Mouse (Mus musculus) fat pad, adult 2 months (tissue): ENCODE results near the gene Pip4p1.
A peak's percentile ranks its signal among the peaks of the same experiment; 100 is the strongest.

Source experiments
- DNase-seq: peaks from one replicate; pipeline ENCODE4 v3.0.0-alpha.2; 2011; ENCODE audit warnings: low read depth, low spot score; ENCODE audit errors: extremely low read depth

The Pip4p1 gene

GRCm38 (mm10) chr14:50895985-50896746 is 34.5 kb downstream of the Pip4p1 start:
- DNase-seq, result peak; percentile 45

- DNase-seq, result no peak
Measured at GRCm38 (mm10) chr14:50895407-50895806, 35.2 kb downstream of the Pip4p1 start.

GRCm38 (mm10) chr14:50892541-50893459 is 37.9 kb downstream of the Pip4p1 start:
- no peak for DNase-seq

- DNase-seq, result no peak
Measured at GRCm38 (mm10) chr14:50892091-50892490, 38.6 kb downstream of the Pip4p1 start.

- no peak for DNase-seq
Measured at GRCm38 (mm10) chr14:50891621-50892020, 39.0 kb downstream of the Pip4p1 start.

DNA sequence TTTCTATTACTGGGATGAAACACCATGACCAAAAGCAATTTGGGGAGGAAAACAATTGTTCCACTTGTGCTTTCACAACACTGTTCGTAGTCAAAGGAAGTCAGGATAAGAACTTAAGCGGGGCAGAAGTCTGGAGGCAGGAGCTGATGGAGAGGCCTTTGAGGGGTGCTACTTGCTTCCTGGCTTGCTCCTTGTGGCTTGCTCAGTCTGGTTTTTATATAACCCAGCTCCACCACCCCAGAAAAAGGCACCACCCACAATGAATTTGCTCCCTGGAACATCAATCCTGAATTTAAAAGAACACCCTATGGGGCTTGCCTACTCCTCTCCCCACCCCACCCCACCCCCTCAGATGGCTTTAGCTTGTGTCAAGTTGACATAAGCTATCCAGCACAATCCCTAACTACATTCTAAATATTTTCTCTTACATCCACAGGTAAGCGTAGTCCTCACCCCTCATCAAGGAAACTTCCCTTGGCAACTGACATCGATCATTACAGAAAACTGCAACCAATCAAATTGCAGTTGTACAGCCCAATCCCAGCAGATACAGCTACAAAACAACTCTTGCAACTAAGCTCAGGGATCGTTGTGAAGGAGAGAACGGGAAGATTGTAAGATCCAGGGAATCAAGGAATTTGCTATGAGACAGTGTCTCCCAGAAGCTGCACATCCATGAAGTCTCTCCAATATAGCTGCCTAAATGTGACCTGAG is 54.3 kb downstream of the Pip4p1 start:
- no peak for DNase-seq
